Mouse (Mus musculus): ENCODE results near the gene Rabgap1l.

- TF ChIP-seq CTCF (IDR thresholded peaks at IDR 0.05; ENCODE audit: insufficient read depth, low read length), result no peak
- TF ChIP-seq POLR2A (IDR thresholded peaks at IDR 0.05; ENCODE audit: borderline replicate concordance, extremely low read depth, low read depth, low read length), result no peak
Observed at GRCm38 (mm10) chr1:160245954-160246353, 547.1 kb downstream of the Rabgap1l start.
